Mouse (Mus musculus) heart, postnatal 36 days (tissue): ENCODE data around the gene Dnaic1. TPM values are rescaled to one million over a fixed set of nuclear protein-coding genes. Genes with fewer than 3 reads are reported as not detected.
"Not testable (repeated sequence)": the region's sequence is repeated elsewhere in the genome, so short reads cannot be mapped to it uniquely, and the experiment has no call there.

Experiments used
- DNase-seq, 2 experiments: peaks; one replicate each; pipeline ENCODE4 v3.0.0; 2021 to 2022
- intact Hi-C: fragments of 180-260 bp; cut with DNase I; formaldehyde crosslinking; loops from one replicate; pipeline ENCODE4 v1.15.1; 2025
- total RNA-seq, 2 experiments: library from RNA; stranded (reverse); gene quantifications; 2 replicates each; pipeline ENCODE4 v1.2.3; 2021

The Dnaic1 gene
- total RNA-seq, 2 experiments from 2014 or later: 2.6 to 3.7 TPM

- intact Hi-C loops, DNase-seq: not testable (repeated sequence)
These were observed 114.8 kb downstream of the Dnaic1 start for GRCm38 (mm10) chr4:41684131-41684930.

GRCm38 (mm10) chr4:41684931-41685453 is 115.4 kb downstream of the Dnaic1 start:
- intact Hi-C loops, DNase-seq: not testable (repeated sequence)

- intact Hi-C loops, DNase-seq: not testable (repeated sequence)
These were observed 116.4 kb downstream of the Dnaic1 start for GRCm38 (mm10) chr4:41685882-41686492.

Other genes with a start within 250 kb of the Dnaic1 start
- gene Ubap1, start 220.8 kb upstream of the Dnaic1 start, total RNA-seq: 10 to 100 TPM; 34.1 to 40.3 TPM
- 1 to 10 TPM in 1 of 2 experiments, under 1 TPM in 1; 0.35 to 1.2 TPM for gene Kif24, start 104.9 kb upstream of the Dnaic1 start, total RNA-seq
- gene Nudt2, start 104.6 kb upstream of the Dnaic1 start, total RNA-seq: 10 to 100 TPM; 29.0 to 32.7 TPM
- 10 to 100 TPM; 11.6 to 11.8 TPM for gene AI464131, start 66.7 kb upstream of the Dnaic1 start, total RNA-seq
- under 1 TPM in 1 of 2 experiments, not detected in 1; 0.43 TPM for gene 1110017D15Rik, start 52.4 kb upstream of the Dnaic1 start, total RNA-seq
- 10 to 100 TPM; 14.7 to 15.1 TPM for gene Fam219a, start 237 bp upstream of the Dnaic1 start, total RNA-seq
- gene Enho, start 70.5 kb downstream of the Dnaic1 start, total RNA-seq: 1 to 10 TPM; 9.1 to 9.9 TPM
- 1 to 10 TPM; 2.6 to 3.8 TPM for gene Cntfr, start 127.3 kb downstream of the Dnaic1 start, total RNA-seq
- 10 to 100 TPM; 85.5 to 91.8 TPM for gene Il11ra1, start 130.2 kb downstream of the Dnaic1 start, total RNA-seq
- gene Rpp25l, start 143.8 kb downstream of the Dnaic1 start, total RNA-seq: 10 to 100 TPM; 31.6 to 32.3 TPM
- 10 to 100 TPM; 70.7 to 77.7 TPM for gene Dctn3, start 153.4 kb downstream of the Dnaic1 start, total RNA-seq
- gene Arid3c, start 161.4 kb downstream of the Dnaic1 start, total RNA-seq: not detected
- gene Galt, start 185.5 kb downstream of the Dnaic1 start, total RNA-seq: 10 to 100 TPM; 58.5 to 59.4 TPM
- 10 to 100 TPM; 19.7 to 23.5 TPM for gene Sigmar1, start 186.4 kb downstream of the Dnaic1 start, total RNA-seq
- 10 to 100 TPM; 19.1 to 19.4 TPM for gene Ccl27a, start 204.5 kb downstream of the Dnaic1 start, total RNA-seq